9 mouse cellular contexts compared by ENCODE assay signal in the genomic region with DNA sequence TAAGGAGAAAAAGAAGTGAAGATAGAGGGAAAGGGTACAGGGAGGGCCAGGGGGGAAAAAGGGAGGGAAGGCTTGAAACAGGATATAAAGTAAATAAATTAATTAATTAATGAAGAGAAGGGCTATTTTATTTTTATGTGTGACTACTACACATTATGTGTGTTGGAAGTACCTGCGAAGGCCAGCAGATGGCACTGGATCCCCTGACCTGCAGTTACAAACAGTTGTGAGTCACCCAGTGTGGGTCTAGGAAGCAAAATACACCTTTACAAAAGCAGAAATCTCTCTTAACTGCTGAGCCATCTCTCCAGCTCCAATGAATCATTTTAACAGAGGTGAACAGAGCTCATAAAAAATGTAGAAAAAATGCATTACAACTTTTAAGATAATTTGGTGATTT. TPM values are rescaled to one million over a fixed set of nuclear protein-coding genes. Genes with fewer than 3 reads are reported as not detected.
DNase-seq lines count a peak whose midpoint lies in the region; ATAC-seq lines count a peak whose summit lies in the region.
"Had no signal": no experiment of that assay in that cellular context is flagged by ENCODE, and none has a peak within 500 bp of the region (broad histone marks: within the 10 kb centered on the region; RNA-seq: fewer than 3 reads in every experiment).

No protein-coding gene starts in this region.

- no peak for ATAC-seq in embryonic facial prominence, embryonic 14.5 days (ENCODE audit: low read depth)

- H3K9me3 ChIP-seq in embryonic facial prominence, embryonic 14.5 days (ENCODE audit: control insufficient read depth, low read length) = no peaks in the 10 kb centered on the region
- H3K9me3 ChIP-seq: limb, embryonic 12.5 days had no signal

- no peaks in the 10 kb centered on the region for H3K27me3 ChIP-seq in embryonic facial prominence, embryonic 14.5 days (replicated peaks; ENCODE audit: control insufficient read depth, insufficient read depth, low read length)
- H3K27me3 ChIP-seq: limb, embryonic 12.5 days had no signal

- H3K36me3 ChIP-seq in embryonic facial prominence, embryonic 14.5 days (ENCODE audit: control insufficient read depth, insufficient read depth, low read length) = peaks cover 42% of the 10 kb centered on the region; the same call in 1 of the 2 replicates

- no peaks in the 10 kb centered on the region for H3K4me1 ChIP-seq in embryonic facial prominence, embryonic 14.5 days (ENCODE audit: control insufficient read depth, insufficient read depth, low read length)
- H3K4me1 ChIP-seq: limb, embryonic 12.5 days had no signal

- H3K4me2 ChIP-seq in embryonic facial prominence, embryonic 14.5 days (ENCODE audit: low read depth, low read length) = no peak overlapping the region
- H3K4me2 ChIP-seq: limb, embryonic 12.5 days had no signal

- WGBS in embryonic facial prominence, embryonic 14.5 days = 53% methylated on average over 1 of the region's 1 CpGs

- H3K27ac ChIP-seq in embryonic facial prominence, embryonic 14.5 days (replicated peaks; ENCODE audit: low read depth, low read length) = no peak overlapping the region
- H3K27ac ChIP-seq: limb, embryonic 12.5 days had no signal

- H3K9ac ChIP-seq in embryonic facial prominence, embryonic 14.5 days (ENCODE audit: low read depth, low read length) = no peak overlapping the region
- H3K9ac ChIP-seq: limb, embryonic 12.5 days had no signal

- no peak overlapping the region for H3K4me3 ChIP-seq in embryonic facial prominence, embryonic 14.5 days (ENCODE audit: low read depth, low read length)
- H3K4me3 ChIP-seq: limb, embryonic 12.5 days had no signal

- DNase-seq in layer of hippocampus, adult 11-12 months (ENCODE audit: low spot score) = peak; percentile 45
- DNase-seq in layer of hippocampus, postnatal 36 days = no peak
- DNase-seq in ES-CJ7 (ENCODE audit: low read depth, low spot score) = peak; percentile 46
- peak; percentile 58 for DNase-seq in adrenal gland, postnatal 25 days
- DNase-seq in embryonic facial prominence, embryonic 14.5 days (ENCODE audit: low spot score) = peak; percentile 57
- DNase-seq in layer of hippocampus, adult 9-11 months = peak; percentile 21
- DNase-seq in retina, postnatal 1 day = peak; percentile 40
- DNase-seq in spleen, adult 12 weeks (ENCODE audit: low spot score) = no peak

RNA-seq across cellular contexts. Expression of gene Uggt2, which starts 59.0 kb away (rescaled TPM):
- 10 to 100 TPM; 28.2 to 35.1 TPM for total RNA-seq in layer of hippocampus, postnatal 36 days (2021)
- 12.1 and 15.4 TPM in 2 replicates for total RNA-seq in adrenal gland, postnatal 25 days (2021)
- 13.1 and 13.3 TPM in 2 replicates for polyA plus RNA-seq in embryonic facial prominence, embryonic 14.5 days (2014; fragmentation: Nextera tagmentation; extraction: Ambion mirVana)

Comparison
In these comparisons a context has a peak if more than half of its experiments do, and no peak if none do; other contexts are left out.
1. DNase-seq: peak in layer of hippocampus, adult 11-12 months (single experiment), ES-CJ7 (single experiment), adrenal gland, postnatal 25 days (single experiment), embryonic facial prominence, embryonic 14.5 days (single experiment), layer of hippocampus, adult 9-11 months (single experiment) and retina, postnatal 1 day (single experiment); none in layer of hippocampus, postnatal 36 days (0 of 2) and spleen, adult 12 weeks (single experiment).